Mouse (Mus musculus) left cerebral cortex, adult 11 months (tissue): ENCODE measurements around the gene Oosp1.

Experiments
- DNase-seq: peaks from one replicate; pipeline ENCODE4 v3.0.0; 2022; ENCODE audit warnings: low spot score

Oosp1 gene

DNA sequence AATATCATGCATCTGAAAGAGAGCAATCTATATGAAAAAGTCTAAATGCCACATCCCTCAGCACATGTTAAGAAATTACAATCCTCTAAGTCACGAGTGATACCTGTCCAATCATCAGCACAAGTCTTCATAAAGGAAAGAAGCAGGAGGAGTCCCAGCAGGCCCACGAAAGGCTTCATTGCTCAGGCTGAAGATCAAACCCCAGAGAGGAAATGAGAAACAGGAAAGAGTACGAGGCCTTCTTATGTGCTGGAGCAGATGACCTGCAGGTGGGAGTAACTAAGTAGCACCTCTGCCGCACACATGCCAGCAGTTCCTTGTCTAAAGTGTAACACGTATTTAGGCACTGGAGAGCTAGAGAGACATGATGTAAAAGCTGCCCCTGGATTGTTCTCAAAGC lies at the start of gene Oosp1:
TSS of gene Oosp1 (minus strand) at position 312 of the 400 bp plus-strand sequence.
- DNase-seq = no peak

DNA sequence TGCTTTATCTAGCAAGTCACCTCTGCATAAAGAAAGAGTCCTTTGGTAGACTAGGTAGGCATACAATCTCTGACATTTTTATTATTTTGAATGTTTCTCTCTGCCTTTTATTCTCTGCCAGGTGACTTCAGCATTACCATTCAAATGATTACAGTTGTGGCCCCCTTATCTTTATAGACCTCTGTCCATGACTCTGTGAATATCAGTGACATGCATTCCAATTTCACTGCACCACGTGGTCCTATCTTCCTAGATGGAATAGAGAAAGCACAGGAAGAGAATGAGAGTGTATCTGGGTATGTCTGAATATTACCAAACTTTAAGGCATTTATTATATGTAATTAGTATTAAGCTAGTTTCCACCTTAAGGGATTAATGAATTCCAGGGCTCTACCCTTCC lies 45.5 kb upstream of the Oosp1 start:
- DNase-seq = no peak

DNA sequence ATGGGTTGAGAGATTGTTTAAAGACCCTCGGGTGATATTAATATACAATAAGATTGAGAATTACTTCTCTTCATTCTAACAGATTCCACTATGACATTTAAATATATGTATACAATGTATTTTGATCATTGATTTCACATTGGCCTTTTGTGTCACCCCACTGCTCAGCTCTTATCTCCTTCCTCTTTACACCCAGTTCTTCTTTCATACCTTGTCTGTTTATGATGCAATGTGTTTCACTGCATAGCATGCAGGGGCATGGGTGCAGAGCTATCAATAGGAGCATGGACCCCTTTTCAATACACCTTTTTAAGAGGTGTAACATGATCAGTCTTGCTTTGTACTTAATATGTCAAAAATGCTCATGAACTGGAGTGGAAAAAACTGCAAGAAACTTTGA lies 39.3 kb upstream of the Oosp1 start:
- DNase-seq = no peak

DNA sequence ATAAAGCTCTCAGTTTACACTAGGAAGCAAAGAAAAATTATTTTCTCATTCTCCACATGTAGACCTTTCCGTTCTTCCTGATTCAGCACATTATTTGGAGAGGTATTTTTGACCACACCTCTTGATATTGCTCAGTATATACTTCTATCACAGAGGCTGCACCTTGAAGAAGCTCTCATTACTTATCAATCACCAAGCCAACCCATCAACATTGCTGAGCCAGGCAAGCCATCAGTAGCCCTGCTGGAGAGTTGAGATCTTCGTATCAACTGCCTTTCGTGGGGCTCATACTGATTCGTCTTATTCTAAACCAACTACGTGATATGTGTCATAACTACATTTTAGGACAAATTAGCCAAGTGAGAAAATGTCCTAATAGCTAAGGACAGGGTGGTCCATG lies 36.4 kb upstream of the Oosp1 start:
- DNase-seq = no peak

DNA sequence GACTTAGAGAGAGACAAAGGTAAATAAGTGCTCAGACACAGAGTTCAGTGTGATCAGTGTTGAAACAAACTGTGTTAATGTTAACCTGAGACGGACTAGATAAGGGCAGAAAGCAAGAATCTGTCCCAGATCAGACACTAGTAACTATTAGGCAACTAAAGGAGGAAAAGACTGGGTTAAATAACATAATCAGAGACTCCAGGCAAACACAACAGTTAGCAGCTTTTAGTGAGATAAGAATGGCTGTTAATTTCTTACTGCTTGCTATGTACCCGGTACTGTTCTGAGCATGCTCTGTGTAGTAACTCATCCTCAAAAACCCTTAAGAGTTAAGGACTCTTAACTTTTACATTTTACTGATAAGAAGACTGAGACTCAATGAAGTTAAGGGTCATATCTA lies 35.0 kb upstream of the Oosp1 start:
- DNase-seq = no peak

DNA sequence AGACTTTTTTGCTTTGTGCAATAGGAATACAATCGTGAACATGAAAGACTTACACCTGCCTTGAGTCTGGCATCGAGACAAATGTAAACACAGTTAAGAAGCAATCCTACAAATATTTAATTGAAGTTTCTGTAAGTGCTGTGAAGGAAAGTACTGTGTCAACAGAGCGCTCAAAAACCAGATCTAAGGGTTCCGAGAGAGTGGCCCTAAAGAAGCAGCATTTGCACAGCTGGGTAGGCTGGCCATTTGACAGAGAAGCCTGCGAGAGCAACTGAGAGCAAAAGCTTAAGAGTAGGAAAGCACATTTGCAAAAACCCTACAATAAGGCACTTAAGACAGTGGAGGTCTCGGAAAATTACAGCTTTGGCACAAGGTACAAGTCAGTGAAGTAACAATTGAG lies 33.3 kb upstream of the Oosp1 start:
- DNase-seq = no peak

DNA sequence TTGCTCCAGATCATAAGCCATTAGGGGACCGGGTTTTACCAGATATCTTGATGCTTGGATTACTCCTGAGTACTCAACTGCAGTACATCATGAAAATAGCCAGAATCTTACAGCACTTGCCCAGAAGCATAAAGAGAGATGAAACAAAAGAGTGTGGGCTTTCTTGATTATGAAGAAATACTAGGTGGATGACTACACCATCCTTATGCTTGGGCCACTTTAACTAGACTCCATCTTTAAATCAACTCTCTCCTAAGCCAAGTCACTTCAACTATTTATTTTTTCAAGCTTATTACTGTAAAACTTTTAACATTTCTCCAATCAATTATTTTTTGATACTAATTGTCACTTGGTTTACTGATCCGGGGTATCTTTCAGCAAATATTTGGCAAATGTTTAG lies 32.9 kb upstream of the Oosp1 start:
- DNase-seq = no peak

DNA sequence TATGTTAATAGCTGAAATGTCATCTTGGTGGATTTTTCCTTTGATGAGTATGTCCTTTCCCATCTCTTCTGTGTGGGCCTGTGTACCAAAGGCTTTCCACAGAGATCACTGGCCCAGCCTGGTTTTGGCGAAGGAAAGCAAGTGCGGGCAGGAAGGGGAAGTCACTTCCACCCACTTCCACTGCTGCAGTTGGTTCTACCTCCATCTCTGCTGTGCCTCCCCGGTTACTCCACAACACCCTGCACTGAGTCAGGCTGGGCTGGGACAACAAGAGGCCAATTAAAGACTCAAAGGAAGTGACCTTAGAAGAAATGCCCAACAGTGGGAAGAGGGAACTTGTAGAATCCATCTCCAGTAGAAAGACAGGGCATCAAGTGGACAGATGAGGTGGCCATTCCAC lies 29.1 kb upstream of the Oosp1 start:
- no peak for DNase-seq

DNA sequence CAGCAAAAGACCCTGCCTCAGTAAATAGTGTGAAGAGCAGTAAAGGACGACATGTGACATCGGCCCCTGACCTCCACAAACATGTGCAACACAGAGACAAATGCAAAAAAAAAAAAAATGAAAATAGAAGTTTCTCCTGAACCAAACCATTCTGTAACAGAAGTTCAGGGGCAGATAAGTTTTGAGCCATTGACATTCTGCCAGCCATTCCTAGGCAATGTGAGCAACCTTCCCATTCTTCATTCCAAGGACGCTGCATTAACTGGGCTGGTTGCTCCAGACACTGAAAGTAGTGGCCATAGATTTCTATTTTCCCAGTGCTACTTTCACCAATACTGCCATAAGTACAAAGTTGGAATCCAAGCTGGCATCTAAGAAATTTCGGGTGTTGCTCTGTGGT lies 21.5 kb upstream of the Oosp1 start:
- no peak for DNase-seq

DNA sequence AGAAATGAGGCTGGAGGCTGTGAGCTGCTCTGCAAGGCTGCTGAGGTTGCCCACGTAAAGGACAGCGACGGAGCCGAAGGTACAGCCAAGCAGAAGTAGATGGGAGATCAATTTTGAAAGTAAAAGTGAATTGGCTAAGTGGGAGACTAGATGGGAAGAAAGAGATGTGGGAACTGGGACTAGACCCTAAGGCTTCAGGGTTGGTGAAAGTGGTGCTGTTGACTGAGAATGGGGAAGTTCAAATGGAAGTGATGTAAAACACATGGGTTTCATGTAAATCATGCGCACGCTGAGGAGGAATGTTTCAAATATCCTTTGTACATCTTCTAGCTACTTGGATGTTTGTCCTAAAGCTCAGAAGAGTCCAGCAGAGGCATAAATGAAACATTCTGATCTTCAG lies 7.4 kb upstream of the Oosp1 start:
- no peak for DNase-seq

DNA sequence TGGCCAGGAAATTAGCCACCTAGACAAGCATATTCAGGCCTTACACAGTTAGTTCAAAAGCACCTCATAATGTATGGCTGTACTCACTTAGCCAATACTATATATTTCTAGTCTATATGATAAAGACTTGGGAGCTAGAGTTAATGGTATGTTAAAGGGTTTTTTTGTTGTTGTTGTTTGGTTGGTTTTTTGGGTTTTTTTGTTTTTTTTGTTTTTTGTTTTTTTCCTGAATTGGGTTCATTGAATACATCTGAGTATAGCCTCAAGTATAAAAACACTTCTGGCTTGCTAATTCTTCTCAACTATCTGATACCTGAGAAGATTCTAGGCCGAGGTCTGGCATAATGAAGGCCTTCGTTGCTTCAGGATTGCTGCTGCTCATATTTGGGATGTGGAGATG lies 5.8 kb upstream of the Oosp1 start, which contains the start of gene Oosp3:
TSS of gene Oosp3 (plus strand) at position 301 of the 400 bp plus-strand sequence.
- DNase-seq = no peak

DNA sequence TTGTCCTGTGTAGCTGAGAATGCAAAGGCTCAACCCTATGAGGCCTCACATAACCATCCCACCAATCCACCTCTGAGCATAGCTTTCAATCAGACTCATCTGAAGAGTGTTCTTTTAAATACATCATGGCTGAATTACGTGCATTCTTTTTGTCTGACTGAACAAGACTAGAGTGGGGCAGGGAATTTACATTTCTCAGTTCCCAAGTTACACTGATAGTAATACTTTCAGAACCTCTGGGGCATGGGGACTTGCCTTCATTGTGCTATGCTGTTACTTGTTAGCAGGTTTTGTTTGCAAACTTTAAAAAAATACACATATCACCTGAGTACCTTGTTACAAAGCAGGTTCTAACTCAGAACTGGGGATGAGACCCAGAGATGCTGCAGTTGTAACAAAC lies 504 bp upstream of the Oosp1 start:
- DNase-seq = no peak

DNA sequence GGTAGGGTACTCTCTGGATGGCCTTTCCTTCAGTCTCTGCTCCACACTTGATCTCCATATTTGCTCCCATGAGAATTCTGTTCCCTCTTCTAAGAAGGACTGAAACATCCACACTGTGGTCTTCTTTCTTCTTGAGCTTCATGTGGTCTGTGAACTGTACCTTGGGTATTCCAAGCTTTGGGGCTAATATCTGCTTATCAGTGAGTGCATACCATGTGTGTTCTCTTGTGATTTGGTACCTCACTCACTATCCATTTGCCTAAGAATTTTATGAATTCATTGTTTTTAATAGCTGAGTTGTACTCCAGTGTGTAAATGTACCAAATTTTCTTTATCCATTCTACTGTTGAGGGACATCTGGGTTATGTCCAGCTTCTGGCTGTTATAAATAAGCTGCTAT lies 29.4 kb downstream of the Oosp1 start:
- DNase-seq = no peak

DNA sequence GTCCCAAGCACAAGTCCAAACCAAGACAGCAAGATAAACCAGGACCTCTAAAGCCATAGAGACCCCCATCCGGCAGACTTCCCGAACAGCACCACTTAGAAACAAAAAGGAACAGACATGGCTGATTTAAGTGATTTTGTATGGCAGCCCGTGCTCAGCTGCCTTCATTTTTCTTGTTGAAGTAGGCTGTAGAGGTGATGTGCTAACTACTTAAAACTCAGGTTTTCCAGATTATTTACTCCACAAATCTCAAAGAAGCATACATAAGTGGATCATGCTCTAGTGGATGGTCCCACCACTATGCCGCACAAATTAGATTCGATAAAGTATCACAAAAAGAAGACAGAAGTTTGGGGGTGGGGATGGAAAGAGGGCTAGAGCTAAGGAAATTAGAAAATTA lies 30.5 kb downstream of the Oosp1 start, which contains the start of gene Oosp2:
TSS of gene Oosp2 (minus strand) at position 101 of the 400 bp plus-strand sequence.
- no peak for DNase-seq

DNA sequence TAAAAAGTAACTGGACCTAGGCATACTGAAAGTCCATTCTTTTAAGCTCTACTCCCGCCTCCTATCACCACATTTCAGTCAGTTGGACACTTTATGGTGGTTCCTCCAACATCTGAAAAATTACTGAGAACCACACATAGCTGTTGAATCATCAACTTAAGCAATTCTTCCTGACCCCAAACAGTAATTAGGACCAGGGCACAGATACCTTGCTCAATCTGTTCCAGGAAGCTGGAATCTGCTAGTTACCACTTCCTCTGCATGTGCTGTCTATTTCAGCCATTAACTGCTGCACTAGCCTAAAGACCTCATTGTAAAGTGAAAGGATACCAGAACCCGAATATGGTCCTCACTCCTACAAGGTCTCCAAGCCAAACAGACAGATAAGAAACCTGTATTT lies 31.8 kb downstream of the Oosp1 start:
- DNase-seq = no peak

DNA sequence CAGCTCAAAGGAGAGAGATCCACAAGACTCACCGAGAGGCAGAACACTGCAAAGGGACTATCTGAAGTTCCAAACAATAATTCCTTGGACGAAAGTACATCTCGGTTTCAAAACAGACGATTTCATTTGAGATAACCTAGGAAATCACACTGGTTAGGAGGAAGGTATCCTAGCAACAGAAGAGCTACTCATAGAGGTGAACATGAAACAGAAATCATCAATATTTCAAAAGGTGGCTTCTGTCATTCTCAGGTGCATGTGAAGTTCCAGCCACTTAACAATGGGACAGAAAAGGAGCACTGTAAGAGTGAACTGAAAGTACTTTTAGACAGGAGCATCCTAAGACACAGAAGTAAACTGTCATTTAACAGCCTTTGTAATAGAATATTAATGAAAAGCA lies 41.4 kb downstream of the Oosp1 start:
- no peak for DNase-seq

DNA sequence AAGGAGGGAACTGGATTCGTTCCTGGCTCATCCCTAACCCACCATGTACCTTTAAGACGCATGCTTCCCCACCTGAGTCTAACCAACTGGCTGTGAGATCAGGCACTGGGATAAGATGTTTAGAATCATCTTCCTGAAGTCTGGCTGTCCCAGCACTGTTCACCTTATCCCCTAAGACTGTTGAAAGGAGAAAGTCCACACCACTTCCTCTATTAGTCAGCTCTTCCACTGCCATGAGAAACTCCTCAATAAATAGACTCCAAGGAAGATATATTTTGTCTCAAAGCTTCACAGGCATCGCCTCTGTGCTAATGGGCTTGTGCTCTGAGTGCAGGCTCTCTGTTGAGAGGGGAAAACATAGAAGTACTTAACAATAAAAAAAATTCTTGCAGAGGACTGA lies 44.8 kb downstream of the Oosp1 start:
- no peak for DNase-seq

DNA sequence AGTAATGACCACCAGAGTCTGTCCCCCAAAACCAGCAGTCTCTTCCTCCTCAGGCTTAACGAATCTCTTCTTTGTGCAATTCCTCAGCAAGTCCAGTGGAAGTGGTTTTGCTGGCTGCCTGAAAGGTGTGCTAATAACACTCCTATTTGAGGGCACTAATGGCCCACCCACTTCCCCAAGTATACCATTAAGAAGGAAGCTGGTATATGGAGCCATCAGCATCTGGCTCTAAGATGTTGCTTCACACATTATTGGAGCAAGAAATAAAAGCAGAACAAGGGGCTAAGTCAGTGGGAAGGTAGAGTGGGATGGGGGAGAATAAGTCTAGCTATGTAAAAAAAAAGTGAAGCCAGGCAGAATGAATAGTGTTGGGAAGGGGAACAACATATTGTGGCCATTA lies 50.2 kb downstream of the Oosp1 start, which contains the start of gene Ms4a3:
TSS of gene Ms4a3 (minus strand) at position 120 of the 400 bp plus-strand sequence.
- no peak for DNase-seq

DNA sequence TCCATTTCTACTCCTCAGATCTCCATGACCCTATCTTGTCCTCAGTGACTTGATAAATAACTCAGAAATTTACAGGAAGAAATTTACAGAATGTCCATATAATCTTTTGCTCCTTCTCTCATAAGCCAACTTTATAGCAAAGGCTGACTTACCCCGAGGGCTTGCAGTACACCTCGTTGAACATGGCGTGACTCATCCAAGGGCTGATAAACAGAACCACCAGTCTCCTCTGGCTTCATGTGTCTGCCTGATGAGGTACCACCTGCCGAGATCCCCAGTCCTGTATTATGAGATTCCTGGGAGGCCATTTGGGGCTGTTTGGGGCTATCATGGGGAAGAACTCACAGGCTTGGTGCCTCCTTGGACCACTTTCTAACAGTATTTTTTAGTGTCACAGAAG lies 51.9 kb downstream of the Oosp1 start:
- no peak for DNase-seq

DNA sequence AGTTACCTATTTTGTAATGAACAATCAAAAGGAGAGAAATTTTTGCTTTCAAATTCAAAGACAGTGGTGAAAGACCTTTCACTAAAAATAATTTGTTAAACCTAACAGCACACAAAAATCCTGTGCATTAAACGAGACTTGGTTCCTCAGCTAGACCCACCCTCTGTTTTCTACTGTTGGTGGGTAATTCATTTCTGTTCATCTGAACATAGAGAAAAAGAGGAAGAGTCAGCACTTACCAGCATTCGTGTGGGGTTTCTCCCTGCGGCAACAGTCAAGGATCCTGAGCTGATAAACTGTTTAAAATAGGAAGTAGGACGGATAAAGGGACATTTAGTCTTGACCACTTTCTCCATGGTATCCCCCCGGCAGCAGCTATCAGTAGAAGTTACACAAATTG lies 55.4 kb downstream of the Oosp1 start:
- DNase-seq = no peak

DNA sequence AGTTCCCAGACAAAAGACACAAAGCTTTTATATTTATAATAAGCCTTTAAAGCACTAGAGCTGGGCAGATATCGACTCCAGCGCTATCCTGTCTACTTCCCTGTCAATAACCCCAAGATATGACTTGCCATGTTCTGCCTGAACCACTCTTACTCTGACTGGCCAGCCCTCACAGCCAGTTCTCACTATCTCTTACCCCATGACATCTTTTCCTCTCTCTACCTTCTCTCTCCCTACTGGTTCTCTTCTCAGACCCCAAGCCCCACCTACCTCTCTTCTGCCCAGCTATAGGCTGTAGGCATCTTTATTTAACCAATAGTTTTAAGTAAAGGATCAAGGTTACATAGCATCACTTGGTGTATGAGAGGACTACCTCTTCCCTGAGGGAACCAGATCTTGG lies 56.6 kb downstream of the Oosp1 start:
- DNase-seq = no peak

DNA sequence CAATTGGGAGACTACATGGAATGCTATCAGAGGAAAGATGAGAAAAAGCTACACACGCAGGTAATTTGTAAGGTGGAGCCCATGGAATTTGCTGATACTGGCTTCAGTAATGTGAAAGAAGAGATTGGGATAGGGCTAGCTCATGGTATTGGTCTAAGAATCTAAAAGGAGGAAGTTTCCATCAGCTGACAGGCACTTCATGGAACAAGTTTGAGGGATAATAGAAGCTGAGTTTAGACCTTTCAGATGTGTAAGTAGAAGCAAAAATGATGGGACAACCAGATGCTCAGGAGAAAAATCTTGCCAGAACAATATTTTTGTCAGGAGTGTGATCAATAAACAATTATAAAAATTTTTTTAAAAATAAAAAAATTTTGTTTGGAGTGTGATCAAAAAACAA lies 57.2 kb downstream of the Oosp1 start:
- no peak for DNase-seq

DNA sequence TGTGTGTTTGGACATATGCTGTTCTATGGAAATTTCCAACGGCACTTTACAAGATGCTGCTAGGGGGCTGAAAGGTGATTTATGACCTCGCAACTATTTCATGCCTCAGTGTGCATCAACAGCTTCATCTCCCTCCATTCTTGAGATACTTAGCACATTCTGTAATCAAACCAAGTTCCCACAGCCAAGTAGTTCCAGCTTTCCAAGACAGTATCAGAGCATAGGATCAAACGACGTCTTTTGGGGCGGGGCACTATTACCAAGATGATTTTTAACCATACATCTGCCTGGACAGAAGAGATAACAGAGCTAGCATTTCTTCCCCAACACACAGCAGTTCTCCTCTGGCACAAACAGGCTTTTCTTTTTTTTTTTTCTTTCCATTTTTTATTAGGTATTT lies 65.7 kb downstream of the Oosp1 start:
- no peak for DNase-seq

DNA sequence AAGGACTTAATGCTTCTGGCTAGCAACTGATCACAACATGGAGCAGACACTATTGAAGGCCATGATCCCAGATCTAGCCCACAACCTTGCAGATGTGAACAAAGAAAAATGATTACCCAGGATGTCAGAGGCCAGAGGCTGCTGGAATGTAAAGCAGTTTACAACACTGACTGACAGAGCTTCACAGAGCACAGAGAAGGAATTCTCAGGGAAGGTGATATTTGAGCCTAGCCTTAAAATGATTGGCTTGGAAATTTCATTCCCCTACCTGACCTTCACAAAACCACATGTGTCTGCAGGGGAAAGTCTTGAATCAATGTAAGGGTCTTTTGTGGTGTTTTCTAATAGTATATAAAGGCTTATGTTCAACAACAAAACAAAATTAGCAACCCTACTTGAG lies 66.2 kb downstream of the Oosp1 start:
- no peak for DNase-seq

DNA sequence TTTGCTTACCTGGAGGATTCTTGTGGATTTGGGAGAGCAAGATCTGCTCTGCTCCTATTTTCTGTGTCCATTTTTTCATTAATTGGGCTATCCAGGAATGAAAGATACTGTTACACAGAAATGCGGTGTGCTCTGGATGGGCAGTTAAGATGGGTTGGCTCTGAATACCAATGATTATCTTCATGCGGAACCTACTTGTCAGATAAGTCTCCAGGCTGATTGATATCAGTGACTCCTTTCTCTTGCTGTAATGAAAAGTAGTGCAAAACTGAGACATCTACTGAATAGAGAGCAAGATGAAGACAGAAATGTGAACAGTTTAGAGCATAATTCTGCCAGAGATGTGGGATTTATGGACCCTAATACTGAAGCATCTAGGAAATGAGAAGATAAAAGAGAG lies 67.4 kb downstream of the Oosp1 start, which contains the start of gene Ms4a2:
TSS of gene Ms4a2 (minus strand) at position 169 of the 400 bp plus-strand sequence.
- DNase-seq = no peak
